In genomic region chr1:131025843-131026190, GRCm38 (mm10) we compare ENCODE assay signal across 25 mouse cellular contexts. TPM values are rescaled to one million over a fixed set of nuclear protein-coding genes. Genes with fewer than 3 reads are reported as not detected.
A peak's percentile ranks its signal among the peaks of the same experiment; 100 is the strongest.
DNase-seq lines count a peak whose midpoint lies in the region; ATAC-seq and TF ChIP-seq lines count a peak whose summit lies in the region.
"Had no signal": no experiment of that assay in that cellular context is flagged by ENCODE, and none has a peak within 500 bp of the region (broad histone marks: within the 10 kb centered on the region; RNA-seq: fewer than 3 reads in every experiment).

No protein-coding gene starts in this region.

- H3K4me2 ChIP-seq in liver, embryonic 13.5 days = no peak overlapping the region
- no peak overlapping the region for H3K4me2 ChIP-seq in forebrain, embryonic 12.5 days
- no peak overlapping the region for H3K4me2 ChIP-seq in midbrain, embryonic 15.5 days
- H3K4me2 ChIP-seq: forebrain, embryonic 13.5 days; heart, embryonic 15.5 days; lung, embryonic 15.5 days had no signal

- no peaks in the 10 kb centered on the region for H3K36me3 ChIP-seq in liver, embryonic 13.5 days
- no peaks in the 10 kb centered on the region for H3K36me3 ChIP-seq in forebrain, embryonic 12.5 days (replicated peaks)
- H3K36me3 ChIP-seq in midbrain, embryonic 15.5 days (replicated peaks) = no peaks in the 10 kb centered on the region
- H3K36me3 ChIP-seq: heart, embryonic 15.5 days; hindbrain, embryonic 10.5 days; lung, embryonic 15.5 days had no signal

- H3K27ac ChIP-seq in liver, embryonic 13.5 days = no peak overlapping the region
- H3K27ac ChIP-seq in left cerebral cortex, adult 2 months = no peak overlapping the region
- no peak overlapping the region for H3K27ac ChIP-seq in forebrain, embryonic 12.5 days
- no peak overlapping the region for H3K27ac ChIP-seq in midbrain, embryonic 15.5 days
- H3K27ac ChIP-seq: forebrain, embryonic 13.5 days; heart, embryonic 15.5 days; hindbrain, embryonic 10.5 days; hindbrain, postnatal 0 days; lung, embryonic 15.5 days had no signal

- H3K27me3 ChIP-seq in liver, embryonic 13.5 days = peaks cover 10% of the 10 kb centered on the region
- H3K27me3 ChIP-seq in forebrain, embryonic 12.5 days = no peaks in the 10 kb centered on the region
- H3K27me3 ChIP-seq in midbrain, embryonic 15.5 days (replicated peaks) = no peaks in the 10 kb centered on the region
- H3K27me3 ChIP-seq: forebrain, embryonic 13.5 days; lung, embryonic 15.5 days had no signal

- H3K9me3 ChIP-seq in liver, embryonic 13.5 days (replicated peaks) = no peaks in the 10 kb centered on the region
- no peaks in the 10 kb centered on the region for H3K9me3 ChIP-seq in forebrain, embryonic 12.5 days
- H3K9me3 ChIP-seq in midbrain, embryonic 15.5 days = no peaks in the 10 kb centered on the region
- H3K9me3 ChIP-seq: forebrain, embryonic 13.5 days; heart, embryonic 15.5 days; hindbrain, embryonic 10.5 days; lung, embryonic 15.5 days had no signal

- DNase-seq in CD4-positive helper T cell, adult 2 months (ENCODE audit: low read depth, low spot score) = peak; percentile 78
- no peak for DNase-seq in liver, embryonic 13.5 days
- no peak for DNase-seq in left cerebral cortex, adult 2 months (ENCODE audit: extremely low spot score in 1 of 2, low spot score in 2 of 2)
- no peak for DNase-seq in heart, adult 18-20 months
- DNase-seq: cerebellum, adult 8-10 months; gastrocnemius, postnatal 14 days; kidney, adult 18-20 months; kidney, postnatal 10 days; retina, postnatal 1 day had no signal

- 15% methylated on average over 4 of the region's 4 CpGs for WGBS in liver, embryonic 13.5 days (ENCODE audit: insufficient replicate concordance)
- WGBS in forebrain, embryonic 12.5 days = 87% methylated on average over 4 of the region's 4 CpGs
- WGBS in midbrain, embryonic 15.5 days = 85% methylated on average over 4 of the region's 4 CpGs

- TF ChIP-seq CTCF in left cerebral cortex, adult 2 months (IDR thresholded peaks at IDR 0.05) = no peak

- H3K4me3 ChIP-seq in liver, embryonic 13.5 days (replicated peaks) = no peak overlapping the region
- H3K4me3 ChIP-seq in left cerebral cortex, adult 2 months = no peak overlapping the region
- H3K4me3 ChIP-seq in forebrain, embryonic 12.5 days (replicated peaks) = no peak overlapping the region
- H3K4me3 ChIP-seq in midbrain, embryonic 15.5 days = no peak overlapping the region
- H3K4me3 ChIP-seq: forebrain, embryonic 13.5 days; heart, embryonic 15.5 days; hindbrain, embryonic 10.5 days; lung, embryonic 15.5 days had no signal

- H3K4me1 ChIP-seq in liver, embryonic 13.5 days (replicated peaks) = peaks cover 39% of the 10 kb centered on the region
- no peaks in the 10 kb centered on the region for H3K4me1 ChIP-seq in forebrain, embryonic 12.5 days
- no peaks in the 10 kb centered on the region for H3K4me1 ChIP-seq in midbrain, embryonic 15.5 days
- H3K4me1 ChIP-seq: forebrain, embryonic 13.5 days; hindbrain, embryonic 10.5 days; lung, embryonic 15.5 days had no signal

- intact Hi-C loops in left cerebral cortex, adult 2 months (cut with DNase I) = no loop called here

- ATAC-seq in granulocyte monocyte progenitor cell, adult 5-6 weeks (replicated peaks; ENCODE audit: poor library complexity, severe bottlenecking) = peak; percentile 83
- ATAC-seq in liver, embryonic 13.5 days (ENCODE audit: low read depth) = peak; percentile 22
- ATAC-seq in megakaryocyte-erythroid progenitor cell, adult 5-6 weeks (replicated peaks; ENCODE audit: low FRiP score, low TSS enrichment, poor library complexity, severe bottlenecking) = peak; percentile 18; the same call in 1 of the 2 replicates
- ATAC-seq in forebrain, embryonic 12.5 days (ENCODE audit: low FRiP score) = no peak
- ATAC-seq in midbrain, embryonic 15.5 days (replicated peaks) = no peak
- ATAC-seq: forebrain, embryonic 13.5 days; hindbrain, postnatal 0 days; midbrain, embryonic 16.5 days had no signal

- H3K9ac ChIP-seq in liver, embryonic 13.5 days = no peak overlapping the region
- no peak overlapping the region for H3K9ac ChIP-seq in forebrain, embryonic 12.5 days
- H3K9ac ChIP-seq in midbrain, embryonic 15.5 days = no peak overlapping the region
- H3K9ac ChIP-seq: forebrain, embryonic 13.5 days; heart, embryonic 15.5 days; lung, embryonic 15.5 days had no signal

RNA-seq across cellular contexts. Expression of gene Il10, which starts 6.2 kb away (rescaled TPM):
- not detected in 2 replicates for total RNA-seq in granulocyte monocyte progenitor cell, adult 5-6 weeks (2014; fragmentation: Nextera tagmentation)
- not detected in 2 replicates for total RNA-seq in granulocyte monocyte progenitor cell, adult 5-6 weeks (2017)
- not detected in 2 replicates for polyA plus RNA-seq in liver, embryonic 13.5 days (2015; fragmentation: Nextera tagmentation; extraction: Ambion mirVana)
- not detected in 2 replicates for total RNA-seq in megakaryocyte-erythroid progenitor cell, adult 5-6 weeks (2014; fragmentation: Nextera tagmentation)
- total RNA-seq in megakaryocyte-erythroid progenitor cell, adult 5-6 weeks (2017) = not detected in 2 replicates
- not detected for total RNA-seq in left cerebral cortex, adult 2 months (2021)
- polyA plus RNA-seq in forebrain, embryonic 12.5 days (2016; fragmentation: Nextera tagmentation; extraction: Ambion mirVana) = not detected in 2 replicates
- not detected for total RNA-seq in heart, adult 18-20 months (2021)
- not detected in 2 replicates for polyA plus RNA-seq in midbrain, embryonic 15.5 days (2015; fragmentation: Nextera tagmentation; extraction: Ambion mirVana)
- total RNA-seq: gastrocnemius, postnatal 14 days; heart, adult 8-10 months; hindbrain, postnatal 0 days; MEL had no signal
- polyA plus RNA-seq: cortical plate, adult 2 months; embryonic facial prominence, embryonic 11.5 days; forebrain, embryonic 13.5 days; heart, embryonic 15.5 days; hindbrain, embryonic 10.5 days; hindbrain, postnatal 0 days; midbrain, embryonic 16.5 days; neural tube, embryonic 11.5 days; stomach, embryonic 16.5 days had no signal

Comparison
In these comparisons a context has a peak if more than half of its experiments do, and no peak if none do; other contexts are left out.
1. ATAC-seq: peak in granulocyte monocyte progenitor cell, adult 5-6 weeks (single experiment), liver, embryonic 13.5 days (single experiment) and megakaryocyte-erythroid progenitor cell, adult 5-6 weeks (single experiment); none in forebrain, embryonic 12.5 days (single experiment) and midbrain, embryonic 15.5 days (single experiment).